ENCODE assay signal across 8 mouse cellular contexts in the genomic region with DNA sequence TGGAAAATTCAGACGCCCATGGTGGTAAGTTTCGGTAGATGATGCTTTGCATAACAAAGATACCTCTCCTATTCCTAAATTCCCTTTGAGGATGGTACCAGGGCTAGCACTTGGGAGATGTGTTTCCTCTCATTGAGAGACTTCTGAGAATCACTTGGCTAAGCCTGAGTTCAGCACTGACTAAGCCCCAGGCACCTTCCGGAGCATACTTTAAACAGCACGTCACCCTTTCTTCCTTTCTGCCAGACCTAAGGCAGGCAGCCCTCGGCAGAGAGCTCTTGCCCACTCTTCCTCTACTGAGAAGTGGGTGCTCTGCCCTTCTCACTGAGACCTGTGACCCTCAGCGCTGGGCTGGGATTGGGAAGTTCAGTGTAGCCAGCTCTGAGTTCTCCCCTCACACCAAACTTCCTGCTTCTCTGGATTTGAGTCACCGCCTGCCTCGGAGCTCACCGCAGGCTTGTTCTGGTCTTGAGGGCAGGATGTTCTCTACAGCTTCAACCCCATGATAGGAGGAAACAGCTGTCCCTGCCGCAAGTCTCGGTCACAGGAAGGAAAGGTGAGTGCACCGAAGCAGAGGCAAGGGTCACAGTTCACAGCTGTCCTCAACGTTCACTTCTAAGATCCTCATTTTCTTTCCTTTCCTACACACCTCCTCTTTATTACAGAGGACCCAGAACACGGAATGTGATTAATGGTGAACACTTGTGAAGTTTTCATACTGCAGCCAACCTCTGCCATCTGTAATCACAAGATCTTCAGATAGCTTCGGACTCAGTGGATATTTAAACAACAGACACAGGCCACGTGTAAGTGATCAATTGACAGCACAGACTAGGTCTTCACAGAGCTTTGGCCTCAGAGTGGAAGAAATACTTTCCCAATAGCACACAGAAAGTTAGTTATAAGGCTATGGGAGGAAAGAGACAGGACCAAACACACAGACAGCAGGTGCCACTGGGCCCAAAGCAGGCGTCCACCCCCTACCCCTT. TPM values are rescaled to one million over a fixed set of nuclear protein-coding genes. Genes with fewer than 3 reads are reported as not detected.
DNase-seq lines count a peak whose midpoint lies in the region; ATAC-seq lines count a peak whose summit lies in the region.

No protein-coding gene starts in this region.

- no peak for ATAC-seq in heart, embryonic 11.5 days (replicated peaks; ENCODE audit: insufficient number of reproducible peaks, low FRiP score, low TSS enrichment)

- no peaks in the 10 kb centered on the region for H3K9me3 ChIP-seq in heart, embryonic 11.5 days (replicated peaks; ENCODE audit: control insufficient read depth, low read length)

- H3K36me3 ChIP-seq in heart, embryonic 11.5 days (ENCODE audit: control insufficient read depth, insufficient read depth, low read length) = no peaks in the 10 kb centered on the region

- DNase-seq in heart, adult 18-20 months = peak; percentile 24 to 70
- peak; percentile 11 to 17 for DNase-seq in kidney, adult 8-10 months
- DNase-seq in lung, postnatal 4 days = peak; percentile 42 to 52
- DNase-seq in thymus, postnatal 25 days = peak; percentile 86
- no peak for DNase-seq in cerebellum, adult 9-10 months
- DNase-seq in right cerebral cortex, postnatal 10 days (ENCODE audit: low spot score in 2 of 2) = no peak
- no peak for DNase-seq in c-Kit-positive CD71-positive TER-119-positive erythroid progenitor cells, embryonic 14.5 days (ENCODE audit: low spot score)

- H3K9ac ChIP-seq in heart, embryonic 11.5 days (ENCODE audit: low read depth, low read length) = no peak overlapping the region

- H3K27me3 ChIP-seq in heart, embryonic 11.5 days (ENCODE audit: control insufficient read depth, insufficient read depth, low read length) = no peaks in the 10 kb centered on the region

- WGBS in heart, embryonic 11.5 days (ENCODE audit: insufficient replicate concordance) = 52% methylated on average over 17 of the region's 17 CpGs

- no peak overlapping the region for H3K27ac ChIP-seq in heart, embryonic 11.5 days (ENCODE audit: low read depth, low read length)

- H3K4me1 ChIP-seq in heart, embryonic 11.5 days (ENCODE audit: control insufficient read depth, insufficient read depth, low read length) = no peaks in the 10 kb centered on the region

- no peak overlapping the region for H3K4me2 ChIP-seq in heart, embryonic 11.5 days

- no peak overlapping the region for H3K4me3 ChIP-seq in heart, embryonic 11.5 days (ENCODE audit: low read depth, low read length)

RNA-seq across cellular contexts. Expression of gene AA467197, which starts 15.6 kb away (rescaled TPM):
- under 1 TPM; 0.41 to 0.60 TPM for total RNA-seq in heart, adult 18-20 months (2021)
- polyA plus RNA-seq in heart, embryonic 11.5 days (2014; fragmentation: Nextera tagmentation; extraction: Ambion mirVana) = 0.20 TPM in 1 of 2 replicates, not detected in the other

RNA-seq across cellular contexts. Expression of gene Gatm, which starts 41.3 kb away (rescaled TPM):
- 1 to 10 TPM; 3.1 to 3.2 TPM for total RNA-seq in heart, adult 18-20 months (2021)
- polyA plus RNA-seq in heart, embryonic 11.5 days (2014; fragmentation: Nextera tagmentation; extraction: Ambion mirVana) = 26.6 and 33.6 TPM in 2 replicates

RNA-seq across cellular contexts. Expression of gene Slc30a4, which starts 50.1 kb away (rescaled TPM):
- total RNA-seq in heart, adult 18-20 months (2021) = 1 to 10 TPM; 7.4 to 7.7 TPM
- 7.0 and 9.9 TPM in 2 replicates for polyA plus RNA-seq in heart, embryonic 11.5 days (2014; fragmentation: Nextera tagmentation; extraction: Ambion mirVana)

Comparison
In these comparisons a context has a peak if more than half of its experiments do, and no peak if none do; other contexts are left out.
1. DNase-seq: peak in heart, adult 18-20 months (2 of 2), kidney, adult 8-10 months (2 of 2), lung, postnatal 4 days (2 of 2) and thymus, postnatal 25 days (single experiment); none in cerebellum, adult 9-10 months (single experiment), right cerebral cortex, postnatal 10 days (0 of 2) and c-Kit-positive CD71-positive TER-119-positive erythroid progenitor cells, embryonic 14.5 days (single experiment).